Mouse (Mus musculus) T-helper 2 cell (primary cell): ENCODE data around the gene Tmem52.

ENCODE experiments used
- in situ Hi-C: fragments of 300-600 bp; cut with MboI, MseI; formaldehyde crosslinking; loops from one replicate; pipeline ENCODE4 v1.15.1; 2025; ENCODE audit warnings: high pct_unique_total_duplicates

The Tmem52 gene

GRCm38 (mm10) chr4:155508614-155509013 is 39.7 kb downstream of the Tmem52 start:
- in situ Hi-C loops: no loop called here

- in situ Hi-C loops: no loop called here
Measured at GRCm38 (mm10) chr4:155510981-155511380, 42.1 kb downstream of the Tmem52 start.

GRCm38 (mm10) chr4:155514810-155515209 is 45.9 kb downstream of the Tmem52 start:
- in situ Hi-C loops: no loop called here

GRCm38 (mm10) chr4:155517948-155518517 is 49.1 kb downstream of the Tmem52 start:
- in situ Hi-C loops: no loop called here
